Mouse (Mus musculus): ENCODE measurements around the gene Tubb2b. TPM values are rescaled to one million over a fixed set of nuclear protein-coding genes. Genes with fewer than 3 reads are reported as not detected.
"Not testable (repeated sequence)": the region's sequence is repeated elsewhere in the genome, so short reads cannot be mapped to it uniquely, and the experiment has no call there.

Gene Tubb2b
- polyA plus RNA-seq, 1 experiment from 2014 or later: 13.4 TPM

DNA sequence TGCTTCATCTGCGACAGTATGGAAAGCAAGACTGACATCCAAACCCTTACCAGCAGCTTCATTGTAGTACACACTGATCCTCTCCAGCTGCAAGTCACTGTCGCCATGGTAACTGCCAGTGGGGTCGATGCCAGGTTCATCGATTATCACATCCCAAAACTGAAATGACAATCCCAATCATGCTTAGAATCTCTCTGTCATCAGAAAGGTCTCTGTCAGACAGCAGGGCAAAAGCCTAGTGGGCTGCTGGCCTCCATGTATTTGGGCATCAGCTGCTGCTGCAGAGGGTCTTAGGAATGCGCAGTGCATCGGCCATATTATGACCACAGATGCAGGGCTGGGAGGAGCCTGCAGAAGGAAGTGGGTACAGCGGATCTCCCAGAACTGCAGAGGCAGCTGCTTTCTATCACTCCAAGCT is 41.4 kb downstream of the Tubb2b start:
- Histone ChIP-seq H3K4me3 (ENCODE audit: low read depth, low read length) (no peak overlapping the region), H3K36me3 (ENCODE audit: control insufficient read depth, insufficient read depth, low read length) (no peaks in the 10 kb centered on the region), H3K4me1 (replicated peaks; ENCODE audit: control insufficient read depth, insufficient read depth) (peaks cover 8% of the 10 kb centered on the region; the same call in 1 of the 2 replicates), H3K4me2 (replicated peaks; ENCODE audit: low read depth) (0 out of 2 replicates have a peak overlapping the region, but pooled peaks have one; percentile 5), H3K9me3 (ENCODE audit: control insufficient read depth, low read length) (no peaks in the 10 kb centered on the region), H3K9ac (ENCODE audit: low read length) (no peak overlapping the region), H3K27ac (replicated peaks) (no peak overlapping the region), H3K27me3 (ENCODE audit: control insufficient read depth, insufficient read depth, low read length) (no peaks in the 10 kb centered on the region)
- TF ChIP-seq EP300 (optimal IDR thresholded peaks at IDR 0.05): no peak
- no peak for TF ChIP-seq CTCF (IDR thresholded peaks at IDR 0.05; ENCODE audit: low read depth)
- DNase-seq (ENCODE audit: low spot score): no peak
- 45% methylated on average over 7 of the region's 7 CpGs for WGBS
- ATAC-seq (ENCODE audit: low FRiP score, low TSS enrichment): no peak

DNA sequence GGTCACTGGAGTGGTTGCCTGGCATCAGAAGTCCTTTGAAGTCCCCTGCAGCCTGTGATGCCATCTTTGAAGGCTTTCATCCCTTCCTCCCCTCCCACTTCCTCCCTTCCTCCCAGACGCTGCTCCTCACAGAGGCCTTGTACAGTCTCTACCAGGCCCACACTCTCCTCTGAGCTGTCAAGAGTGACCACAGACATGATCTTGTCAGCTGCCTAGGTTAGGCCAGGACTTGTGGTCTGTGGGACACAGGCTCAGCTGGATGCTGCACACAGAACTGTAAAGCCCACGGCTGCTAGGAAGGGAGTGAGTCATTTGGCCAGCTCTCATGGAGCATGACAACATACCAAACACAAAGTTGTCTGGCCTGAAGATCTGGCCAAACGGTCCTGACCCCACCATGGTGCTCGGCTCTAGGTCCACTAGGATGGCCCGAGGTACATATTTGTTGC is 42.0 kb downstream of the Tubb2b start:
- peak; percentile 30; the same call in 1 of the 2 replicates for ATAC-seq (ENCODE audit: low FRiP score, low TSS enrichment)

DNA sequence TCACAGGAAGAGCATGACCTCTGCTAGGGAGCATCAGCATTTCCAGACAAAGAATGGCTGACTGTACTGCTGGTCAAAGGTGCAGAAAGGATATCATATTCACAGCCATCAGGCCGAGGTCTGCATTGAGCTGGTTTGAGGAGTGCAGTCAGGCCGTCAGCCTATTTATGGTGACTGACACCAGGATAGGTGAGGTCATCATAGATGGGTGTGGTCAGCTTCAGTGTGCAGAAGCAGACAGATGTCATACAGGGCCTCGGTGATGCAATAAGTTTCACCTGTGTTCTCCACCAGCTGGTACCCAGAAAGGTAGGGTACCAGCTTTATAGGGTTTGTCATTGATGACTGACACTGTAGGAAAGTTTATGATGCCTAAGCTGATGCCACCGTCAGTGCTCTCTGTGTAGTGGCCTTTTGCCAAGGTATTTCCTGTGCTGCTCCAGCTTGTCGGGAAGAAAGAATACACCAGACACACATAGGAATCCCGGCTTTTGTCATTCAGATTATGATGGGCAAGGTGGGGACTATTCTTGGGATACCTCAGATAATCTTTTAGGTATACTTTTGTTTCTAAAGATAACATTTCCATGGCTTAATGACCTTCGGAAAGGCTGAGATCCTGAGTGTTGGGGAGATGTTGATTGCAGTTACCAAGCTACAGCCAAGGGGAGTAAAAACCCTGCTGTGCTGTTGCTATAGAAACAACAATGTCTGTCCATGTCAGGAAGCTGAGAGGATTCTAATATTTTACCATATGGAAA is 43.0 kb downstream of the Tubb2b start:
- 45% methylated on average over 7 of the region's 7 CpGs for WGBS
- H3K4me1 ChIP-seq (replicated peaks; ENCODE audit: control insufficient read depth, insufficient read depth): peaks cover 8% of the 10 kb centered on the region; the same call in 1 of the 2 replicates
- TF ChIP-seq CTCF (IDR thresholded peaks at IDR 0.05; ENCODE audit: low read depth) (no peak), EP300 (optimal IDR thresholded peaks at IDR 0.05) (no peak)
- no peaks in the 10 kb centered on the region for H3K27me3 ChIP-seq (ENCODE audit: control insufficient read depth, insufficient read depth, low read length)
- no peak overlapping the region for H3K4me3 ChIP-seq (ENCODE audit: low read depth, low read length)
- ATAC-seq (ENCODE audit: low FRiP score, low TSS enrichment) (peak; percentile 65; the same call in 1 of the 2 replicates), DNase-seq (ENCODE audit: low spot score) (no peak)
- H3K9me3 ChIP-seq (ENCODE audit: control insufficient read depth, low read length): no peaks in the 10 kb centered on the region
- no peak overlapping the region for H3K9ac ChIP-seq (ENCODE audit: low read length)
- no peak overlapping the region for H3K4me2 ChIP-seq (replicated peaks; ENCODE audit: low read depth)
- no peaks in the 10 kb centered on the region for H3K36me3 ChIP-seq (ENCODE audit: control insufficient read depth, insufficient read depth, low read length)
- no peak overlapping the region for H3K27ac ChIP-seq (replicated peaks)

More for the DNA sequence above, 42.0 kb downstream of the Tubb2b start:
- not testable (repeated sequence) for H3K27ac ChIP-seq (replicated peaks); H3K4me1 ChIP-seq (replicated peaks; ENCODE audit: control insufficient read depth, insufficient read depth); H3K9ac ChIP-seq (ENCODE audit: low read length); H3K36me3 ChIP-seq (ENCODE audit: control insufficient read depth, insufficient read depth, low read length); DNase-seq (ENCODE audit: low spot score); H3K9me3 ChIP-seq (ENCODE audit: control insufficient read depth, low read length); H3K27me3 ChIP-seq (ENCODE audit: control insufficient read depth, insufficient read depth, low read length); H3K4me2 ChIP-seq (replicated peaks; ENCODE audit: low read depth); H3K4me3 ChIP-seq (ENCODE audit: low read depth, low read length)
- WGBS: 41% methylated on average over 5 of the region's 5 CpGs

DNA sequence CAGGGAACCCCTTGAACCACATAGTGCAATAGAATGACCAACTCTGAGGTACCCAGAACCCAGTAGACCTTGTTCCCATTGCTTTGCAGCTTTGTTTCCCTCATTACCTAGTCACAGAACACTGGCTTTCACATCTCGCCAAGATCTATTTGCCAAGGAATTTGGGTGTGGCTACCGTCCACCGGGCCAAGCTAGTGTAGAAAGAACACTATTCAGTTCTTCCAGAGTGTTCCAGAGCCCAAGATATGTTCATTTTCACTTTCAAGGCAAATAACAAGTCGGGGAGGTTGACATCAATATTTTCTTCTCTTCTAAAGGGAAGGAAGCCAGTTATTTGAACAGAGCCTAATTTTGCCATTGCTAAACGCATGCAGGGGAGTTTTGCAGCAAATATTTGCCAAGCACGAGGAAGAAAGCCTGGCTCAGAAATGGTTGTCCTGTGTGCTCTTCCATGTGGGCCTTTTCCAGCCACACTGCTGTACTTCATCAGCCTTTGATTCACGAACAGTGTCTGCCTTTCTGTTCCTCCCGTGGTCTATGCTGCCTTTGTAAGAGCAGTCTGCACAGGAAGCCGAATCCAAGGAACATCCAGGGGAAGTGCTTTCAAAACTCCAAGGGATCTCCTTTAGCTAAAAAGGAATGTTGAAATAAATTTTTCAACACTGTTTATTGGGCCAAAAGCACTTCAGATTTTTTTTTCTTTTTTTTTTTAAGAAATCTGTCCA is 46.1 kb downstream of the Tubb2b start:
- DNase-seq (ENCODE audit: low spot score) (no peak), ATAC-seq (ENCODE audit: low FRiP score, low TSS enrichment) (no peak)
- Histone ChIP-seq H3K4me1 (replicated peaks; ENCODE audit: control insufficient read depth, insufficient read depth) (peaks cover 8% of the 10 kb centered on the region; the same call in 1 of the 2 replicates), H3K9me3 (ENCODE audit: control insufficient read depth, low read length) (no peaks in the 10 kb centered on the region), H3K4me3 (ENCODE audit: low read depth, low read length) (no peak overlapping the region), H3K9ac (ENCODE audit: low read length) (no peak overlapping the region), H3K27ac (replicated peaks) (peak overlapping the region; percentile 76; the same call in 1 of the 2 replicates), H3K4me2 (replicated peaks; ENCODE audit: low read depth) (peak overlapping the region; percentile 8; the same call in 1 of the 2 replicates), H3K27me3 (ENCODE audit: control insufficient read depth, insufficient read depth, low read length) (no peaks in the 10 kb centered on the region), H3K36me3 (ENCODE audit: control insufficient read depth, insufficient read depth, low read length) (no peaks in the 10 kb centered on the region)
- TF ChIP-seq CTCF (IDR thresholded peaks at IDR 0.05; ENCODE audit: low read depth): no peak
- no peak for TF ChIP-seq EP300 (optimal IDR thresholded peaks at IDR 0.05)
- WGBS: 27% methylated on average over 9 of the region's 9 CpGs

DNA sequence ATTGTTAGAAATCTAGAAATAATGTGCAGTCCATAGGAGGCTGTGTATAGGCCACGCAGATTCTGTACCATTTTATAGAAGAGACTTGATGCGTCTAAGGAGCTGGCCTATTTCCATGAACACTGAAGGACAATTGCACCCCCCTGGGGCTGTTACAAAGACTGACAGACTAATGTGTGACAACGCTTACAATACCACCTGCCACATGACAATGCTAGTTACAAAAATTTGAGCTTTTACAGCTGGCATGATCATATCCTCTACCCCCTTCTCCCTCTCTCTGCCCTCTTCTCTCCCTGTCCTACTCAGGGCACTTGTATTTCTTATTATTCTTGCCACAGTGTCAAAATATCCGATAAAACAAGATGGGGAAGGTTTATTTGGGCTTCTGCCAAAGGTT is 48.3 kb downstream of the Tubb2b start:
- H3K4me1 ChIP-seq (replicated peaks; ENCODE audit: control insufficient read depth, insufficient read depth): peaks cover 6% of the 10 kb centered on the region
- H3K27me3 ChIP-seq (ENCODE audit: control insufficient read depth, insufficient read depth, low read length): no peaks in the 10 kb centered on the region
- DNase-seq (ENCODE audit: low spot score): no peak
- TF ChIP-seq EP300 (optimal IDR thresholded peaks at IDR 0.05): no peak
- no peak for TF ChIP-seq CTCF (IDR thresholded peaks at IDR 0.05; ENCODE audit: low read depth)
- no peak overlapping the region for H3K4me3 ChIP-seq (ENCODE audit: low read depth, low read length)
- no peaks in the 10 kb centered on the region for H3K36me3 ChIP-seq (ENCODE audit: control insufficient read depth, insufficient read depth, low read length)
- no peak for ATAC-seq (ENCODE audit: low FRiP score, low TSS enrichment)
- H3K9me3 ChIP-seq (ENCODE audit: control insufficient read depth, low read length): no peaks in the 10 kb centered on the region
- 64% methylated on average over 4 of the region's 4 CpGs for WGBS
- no peak overlapping the region for H3K27ac ChIP-seq (replicated peaks)
- H3K4me2 ChIP-seq (replicated peaks; ENCODE audit: low read depth): no peak overlapping the region
- no peak overlapping the region for H3K9ac ChIP-seq (ENCODE audit: low read length)

DNA sequence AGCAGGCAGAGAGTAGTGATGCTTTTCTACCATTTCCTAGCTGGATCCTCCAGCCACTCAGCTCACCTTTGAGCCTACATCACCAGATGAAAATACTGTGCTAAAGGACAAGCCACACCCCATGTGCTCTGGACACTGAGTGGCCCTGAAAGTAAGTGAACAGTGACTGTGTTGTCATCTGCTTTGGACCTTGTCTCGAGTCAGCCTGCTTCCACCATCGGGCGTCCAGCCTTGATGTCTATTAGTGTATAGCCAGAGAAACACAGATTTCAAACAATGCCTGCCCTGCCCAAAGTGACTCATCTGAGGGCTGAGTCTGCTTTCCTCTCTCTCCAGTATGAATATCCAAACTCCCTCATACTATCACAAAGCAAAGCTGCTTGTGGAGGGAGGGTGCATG is 50.5 kb downstream of the Tubb2b start:
- WGBS: 46% methylated on average over 3 of the region's 3 CpGs
- no peak for TF ChIP-seq CTCF (IDR thresholded peaks at IDR 0.05; ENCODE audit: low read depth)
- no peak for TF ChIP-seq EP300 (optimal IDR thresholded peaks at IDR 0.05)
- Histone ChIP-seq H3K9ac (ENCODE audit: low read length) (no peak overlapping the region), H3K4me3 (ENCODE audit: low read depth, low read length) (no peak overlapping the region), H3K9me3 (ENCODE audit: control insufficient read depth, low read length) (no peaks in the 10 kb centered on the region), H3K4me2 (replicated peaks; ENCODE audit: low read depth) (no peak overlapping the region), H3K27ac (replicated peaks) (no peak overlapping the region), H3K4me1 (replicated peaks; ENCODE audit: control insufficient read depth, insufficient read depth) (peaks cover 8% of the 10 kb centered on the region), H3K27me3 (ENCODE audit: control insufficient read depth, insufficient read depth, low read length) (no peaks in the 10 kb centered on the region), H3K36me3 (ENCODE audit: control insufficient read depth, insufficient read depth, low read length) (no peaks in the 10 kb centered on the region)
- ATAC-seq (ENCODE audit: low FRiP score, low TSS enrichment) (peak; percentile 75), DNase-seq (ENCODE audit: low spot score) (peak; percentile 51)

Data from stomach, postnatal 0 days (tissue).